Comparison of ENCODE assay signal across 8 mouse cellular contexts in genomic region chr3:108296220-108297049, GRCm38 (mm10). TPM values are rescaled to one million over a fixed set of nuclear protein-coding genes. Genes with fewer than 3 reads are reported as not detected.
A peak's percentile ranks its signal among the peaks of the same experiment; 100 is the strongest.
DNase-seq lines count a peak whose midpoint lies in the region; ATAC-seq and TF ChIP-seq lines count a peak whose summit lies in the region.

No protein-coding gene starts in this region.

- 14% methylated on average over 14 of the region's 14 CpGs for WGBS in forebrain, embryonic 15.5 days
- WGBS in stomach, postnatal 0 days, result 8% methylated on average over 14 of the region's 14 CpGs

- H3K27ac ChIP-seq in forebrain, embryonic 15.5 days (replicated peaks), result peak overlapping the region; percentile 67
- peak overlapping the region; percentile 70 for H3K27ac ChIP-seq in stomach, postnatal 0 days (replicated peaks)

- H3K4me3 ChIP-seq in forebrain, embryonic 15.5 days, result no peak overlapping the region
- no peak overlapping the region for H3K4me3 ChIP-seq in stomach, postnatal 0 days (ENCODE audit: low read depth, low read length)

- no peaks in the 10 kb centered on the region for H3K36me3 ChIP-seq in forebrain, embryonic 15.5 days
- H3K36me3 ChIP-seq in stomach, postnatal 0 days (ENCODE audit: control insufficient read depth, insufficient read depth, low read length), result no peaks in the 10 kb centered on the region

- peak; percentile 83 for DNase-seq in layer of hippocampus, adult 9-11 months
- DNase-seq in layer of hippocampus, postnatal 36 days, result no peak
- peak; percentile 13 for DNase-seq in c-Kit-negative CD71-positive TER-119-positive erythroid progenitor cells, embryonic 14.5 days (ENCODE audit: low read depth, low spot score)
- DNase-seq in left cerebral cortex, postnatal 25 days (ENCODE audit: low spot score in 2 of 2), result peak; percentile 62 to 81
- peak; percentile 61 for DNase-seq in stomach, postnatal 0 days (ENCODE audit: low spot score)

- H3K4me1 ChIP-seq in forebrain, embryonic 15.5 days, result peaks cover 65% of the 10 kb centered on the region
- peaks cover 21% of the 10 kb centered on the region for H3K4me1 ChIP-seq in stomach, postnatal 0 days (replicated peaks; ENCODE audit: control insufficient read depth, insufficient read depth)

- H3K4me2 ChIP-seq in forebrain, embryonic 15.5 days (replicated peaks), result peak overlapping the region; percentile 27
- peak overlapping the region; percentile 36 for H3K4me2 ChIP-seq in stomach, postnatal 0 days (replicated peaks; ENCODE audit: low read depth)

- TF ChIP-seq EP300 in stomach, postnatal 0 days (optimal IDR thresholded peaks at IDR 0.05), result no peak

- intact Hi-C loops in left cerebral cortex, postnatal 25 days (cut with DNase I), result loop anchor here (5.0 kb wide), 1 partner anchor 61 kb away; no protein-coding TSS in a partner anchor

- no peak for TF ChIP-seq CTCF in stomach, postnatal 0 days (IDR thresholded peaks at IDR 0.05; ENCODE audit: low read depth)

- no peaks in the 10 kb centered on the region for H3K9me3 ChIP-seq in forebrain, embryonic 15.5 days
- no peaks in the 10 kb centered on the region for H3K9me3 ChIP-seq in stomach, postnatal 0 days (ENCODE audit: control insufficient read depth, low read length)

- peak; percentile 71 for ATAC-seq in forebrain, embryonic 15.5 days (replicated peaks)
- ATAC-seq in hematopoietic stem cell, adult 5-6 weeks (replicated peaks in 1 of 2; ENCODE audit: insufficient read depth in 1 of 2, low FRiP score in 2 of 2, low TSS enrichment in 1 of 2, low read depth in 1 of 2, poor library complexity in 2 of 2, severe bottlenecking in 2 of 2), result peak; percentile 38 to 66
- ATAC-seq in megakaryocyte-erythroid progenitor cell, adult 5-6 weeks (replicated peaks; ENCODE audit: low FRiP score, low TSS enrichment, poor library complexity, severe bottlenecking), result peak; percentile 81
- ATAC-seq in stomach, postnatal 0 days (ENCODE audit: low FRiP score, low TSS enrichment), result peak; percentile 65

- H3K27me3 ChIP-seq in forebrain, embryonic 15.5 days, result no peaks in the 10 kb centered on the region
- H3K27me3 ChIP-seq in stomach, postnatal 0 days (ENCODE audit: control insufficient read depth, insufficient read depth, low read length), result no peaks in the 10 kb centered on the region

- H3K9ac ChIP-seq in forebrain, embryonic 15.5 days (replicated peaks), result peak overlapping the region; percentile 26; the same call in 1 of the 2 replicates
- peak overlapping the region; percentile 23; the same call in 1 of the 2 replicates for H3K9ac ChIP-seq in stomach, postnatal 0 days (ENCODE audit: low read length)

RNA-seq across cellular contexts. Expression of gene Sort1, which starts 12.6 kb away (rescaled TPM):
- 100 to 1,000 TPM; 345 to 381 TPM for total RNA-seq in layer of hippocampus, postnatal 36 days (2021)
- polyA plus RNA-seq in forebrain, embryonic 15.5 days (2015; fragmentation: Nextera tagmentation; extraction: Ambion mirVana), result 25.7 and 26.0 TPM in 2 replicates
- total RNA-seq in hematopoietic stem cell, adult 5-6 weeks (2017), result 26.6 and 37.3 TPM in 2 replicates
- 100 to 1,000 TPM; 293 to 302 TPM for total RNA-seq in left cerebral cortex, postnatal 25 days (2021)
- total RNA-seq in megakaryocyte-erythroid progenitor cell, adult 5-6 weeks (2014; fragmentation: Nextera tagmentation), result 4.5 and 7.6 TPM in 2 replicates
- total RNA-seq in megakaryocyte-erythroid progenitor cell, adult 5-6 weeks (2017), result 5.8 and 7.7 TPM in 2 replicates
- 7.6 and 9.2 TPM in 2 replicates for polyA plus RNA-seq in stomach, postnatal 0 days (2015; fragmentation: Nextera tagmentation; extraction: Ambion mirVana)

RNA-seq across cellular contexts. Expression of gene Psma5, which starts 39.7 kb away (rescaled TPM):
- total RNA-seq in layer of hippocampus, postnatal 36 days (2021), result 10 to 100 TPM; 70.9 to 81.1 TPM
- 260 and 271 TPM in 2 replicates for polyA plus RNA-seq in forebrain, embryonic 15.5 days (2015; fragmentation: Nextera tagmentation; extraction: Ambion mirVana)
- 194 and 263 TPM in 2 replicates for total RNA-seq in hematopoietic stem cell, adult 5-6 weeks (2017)
- 10 to 100 TPM; 73.8 to 88.5 TPM for total RNA-seq in left cerebral cortex, postnatal 25 days (2021)
- total RNA-seq in megakaryocyte-erythroid progenitor cell, adult 5-6 weeks (2014; fragmentation: Nextera tagmentation), result 223 and 248 TPM in 2 replicates
- 358 and 414 TPM in 2 replicates for total RNA-seq in megakaryocyte-erythroid progenitor cell, adult 5-6 weeks (2017)
- polyA plus RNA-seq in stomach, postnatal 0 days (2015; fragmentation: Nextera tagmentation; extraction: Ambion mirVana), result 159 and 166 TPM in 2 replicates

Comparison
In these comparisons a context has a peak if more than half of its experiments do, and no peak if none do; other contexts are left out.
1. DNase-seq: peak in layer of hippocampus, adult 9-11 months (single experiment), c-Kit-negative CD71-positive TER-119-positive erythroid progenitor cells, embryonic 14.5 days (single experiment), left cerebral cortex, postnatal 25 days (2 of 2) and stomach, postnatal 0 days (single experiment); none in layer of hippocampus, postnatal 36 days (0 of 2).
2. Peak in every context shown above with its lines, with median percentiles within 50 percentile points of each other: ATAC-seq.